Mouse (Mus musculus): ENCODE data around the gene Sult2b1. TPM values are rescaled to one million over a fixed set of nuclear protein-coding genes. Genes with fewer than 3 reads are reported as not detected.
A peak's percentile ranks its signal among the peaks of the same experiment; 100 is the strongest.

Gene Sult2b1
- polyA plus RNA-seq, 1 experiment from 2014 or later: 1.5 TPM

GRCm38 (mm10) chr7:45709677-45710355, 74.7 kb downstream of the Sult2b1 start:
- 74% methylated on average over 14 of the region's 14 CpGs for WGBS
- Histone ChIP-seq H3K36me3 (ENCODE audit: control insufficient read depth, insufficient read depth, low read length) (peaks cover 25% of the 10 kb centered on the region), H3K4me1 (ENCODE audit: control insufficient read depth, insufficient read depth, low read length) (peaks cover 56% of the 10 kb centered on the region), H3K9ac (ENCODE audit: low read length) (no peak overlapping the region), H3K9me3 (ENCODE audit: control insufficient read depth, low read length) (no peaks in the 10 kb centered on the region), H3K4me2 (no peak overlapping the region), H3K27me3 (ENCODE audit: control insufficient read depth, insufficient read depth, low read length) (no peaks in the 10 kb centered on the region), H3K27ac (ENCODE audit: low read depth, low read length) (peak overlapping the region; percentile 50), H3K4me3 (ENCODE audit: low read depth, low read length) (no peak overlapping the region)
- DNase-seq (ENCODE audit: low spot score, missing footprints) (no peak), ATAC-seq (ENCODE audit: low FRiP score) (no peak)

- peaks cover 52% of the 10 kb centered on the region for H3K4me1 ChIP-seq (ENCODE audit: control insufficient read depth, insufficient read depth, low read length)
These were observed 75.4 kb downstream of the Sult2b1 start for GRCm38 (mm10) chr7:45709036-45709435.

GRCm38 (mm10) chr7:45708221-45708761, 76.2 kb downstream of the Sult2b1 start:
- peak overlapping the region; percentile 98 for H3K4me2 ChIP-seq
- H3K27ac ChIP-seq (ENCODE audit: low read depth, low read length): no peak overlapping the region
- DNase-seq (ENCODE audit: low spot score, missing footprints): no peak
- 55% methylated on average over 13 of the region's 13 CpGs for WGBS
- no peak for ATAC-seq (ENCODE audit: low FRiP score)
- H3K27me3 ChIP-seq (ENCODE audit: control insufficient read depth, insufficient read depth, low read length): no peaks in the 10 kb centered on the region
- peaks cover 24% of the 10 kb centered on the region for H3K36me3 ChIP-seq (ENCODE audit: control insufficient read depth, insufficient read depth, low read length)
- H3K9ac ChIP-seq (ENCODE audit: low read length): peak overlapping the region; percentile 18; the same call in 1 of the 2 replicates
- H3K4me1 ChIP-seq (ENCODE audit: control insufficient read depth, insufficient read depth, low read length): peaks cover 58% of the 10 kb centered on the region
- H3K4me3 ChIP-seq (ENCODE audit: low read depth, low read length): no peak overlapping the region
- no peaks in the 10 kb centered on the region for H3K9me3 ChIP-seq (ENCODE audit: control insufficient read depth, low read length)

More at GRCm38 (mm10) chr7:45709036-45709435, 75.4 kb downstream of the Sult2b1 start:
- H3K9me3 ChIP-seq (ENCODE audit: control insufficient read depth, low read length): no peaks in the 10 kb centered on the region
- H3K4me3 ChIP-seq (ENCODE audit: low read depth, low read length): no peak overlapping the region
- H3K27ac ChIP-seq (ENCODE audit: low read depth, low read length): no peak overlapping the region
- peak; percentile 92 for DNase-seq (ENCODE audit: low spot score, missing footprints)
- H3K9ac ChIP-seq (ENCODE audit: low read length): no peak overlapping the region
- 34% methylated on average over 6 of the region's 6 CpGs for WGBS
- no peak overlapping the region for H3K4me2 ChIP-seq
- 0 out of 2 replicates have a peak, but pooled peaks have one; percentile 8 for ATAC-seq (ENCODE audit: low FRiP score)
- peaks cover 25% of the 10 kb centered on the region for H3K36me3 ChIP-seq (ENCODE audit: control insufficient read depth, insufficient read depth, low read length)
- no peaks in the 10 kb centered on the region for H3K27me3 ChIP-seq (ENCODE audit: control insufficient read depth, insufficient read depth, low read length)

GRCm38 (mm10) chr7:45707375-45707967, 77.0 kb downstream of the Sult2b1 start:
- H3K4me1 ChIP-seq (ENCODE audit: control insufficient read depth, insufficient read depth, low read length): peaks cover 59% of the 10 kb centered on the region
- H3K27me3 ChIP-seq (ENCODE audit: control insufficient read depth, insufficient read depth, low read length): no peaks in the 10 kb centered on the region
- H3K9ac ChIP-seq (ENCODE audit: low read length): no peak overlapping the region; the same call in 1 of the 2 replicates
- no peak overlapping the region for H3K27ac ChIP-seq (ENCODE audit: low read depth, low read length)
- WGBS: under 1% methylated on average over 27 of the region's 27 CpGs
- peak overlapping the region; percentile 98 for H3K4me2 ChIP-seq
- ATAC-seq (ENCODE audit: low FRiP score) (no peak), DNase-seq (ENCODE audit: low spot score, missing footprints) (peak; percentile 98)
- H3K36me3 ChIP-seq (ENCODE audit: control insufficient read depth, insufficient read depth, low read length): peaks cover 18% of the 10 kb centered on the region
- peak overlapping the region; percentile 52 for H3K4me3 ChIP-seq (ENCODE audit: low read depth, low read length)
- no peaks in the 10 kb centered on the region for H3K9me3 ChIP-seq (ENCODE audit: control insufficient read depth, low read length)

- under 1% methylated on average over 29 of the region's 45 CpGs for WGBS
- Histone ChIP-seq H3K4me2 (peak overlapping the region; percentile 98), H3K4me1 (ENCODE audit: control insufficient read depth, insufficient read depth, low read length) (peaks cover 59% of the 10 kb centered on the region), H3K9ac (ENCODE audit: low read length) (peak overlapping the region; percentile 76), H3K4me3 (ENCODE audit: low read depth, low read length) (peak overlapping the region; percentile 52), H3K27me3 (ENCODE audit: control insufficient read depth, insufficient read depth, low read length) (no peaks in the 10 kb centered on the region), H3K27ac (ENCODE audit: low read depth, low read length) (no peak overlapping the region), H3K9me3 (ENCODE audit: control insufficient read depth, low read length) (no peaks in the 10 kb centered on the region), H3K36me3 (ENCODE audit: control insufficient read depth, insufficient read depth, low read length) (peaks cover 14% of the 10 kb centered on the region)
- peak; percentile 2; the same call in 1 of the 2 replicates for ATAC-seq (ENCODE audit: low FRiP score)
- DNase-seq (ENCODE audit: low spot score, missing footprints): peak; percentile 97
These were observed 77.7 kb downstream of the Sult2b1 start for GRCm38 (mm10) chr7:45706721-45707241.

- peaks cover 63% of the 10 kb centered on the region for H3K4me1 ChIP-seq (ENCODE audit: control insufficient read depth, insufficient read depth, low read length)
- under 1% methylated on average over 7 of the region's 7 CpGs for WGBS
- H3K4me2 ChIP-seq: peak overlapping the region; percentile 98
- peak overlapping the region; percentile 52 for H3K4me3 ChIP-seq (ENCODE audit: low read depth, low read length)
- H3K27ac ChIP-seq (ENCODE audit: low read depth, low read length): no peak overlapping the region
- DNase-seq (ENCODE audit: low spot score, missing footprints) (peak; percentile 88), ATAC-seq (ENCODE audit: low FRiP score) (no peak)
- H3K9ac ChIP-seq (ENCODE audit: low read length): peak overlapping the region; percentile 41; the same call in 1 of the 2 replicates
- no peaks in the 10 kb centered on the region for H3K9me3 ChIP-seq (ENCODE audit: control insufficient read depth, low read length)
- peaks cover 5% of the 10 kb centered on the region; the same call in 1 of the 2 replicates for H3K36me3 ChIP-seq (ENCODE audit: control insufficient read depth, insufficient read depth, low read length)
- H3K27me3 ChIP-seq (ENCODE audit: control insufficient read depth, insufficient read depth, low read length): no peaks in the 10 kb centered on the region
These were observed 78.6 kb downstream of the Sult2b1 start for GRCm38 (mm10) chr7:45705873-45706281.

- Histone ChIP-seq H3K36me3 (ENCODE audit: control insufficient read depth, insufficient read depth, low read length) (peaks cover 2% of the 10 kb centered on the region; the same call in 1 of the 2 replicates), H3K9me3 (ENCODE audit: control insufficient read depth, low read length) (no peaks in the 10 kb centered on the region), H3K9ac (ENCODE audit: low read length) (peak overlapping the region; percentile 41), H3K27me3 (ENCODE audit: control insufficient read depth, insufficient read depth, low read length) (no peaks in the 10 kb centered on the region; the same call in 1 of the 2 replicates), H3K4me2 (peak overlapping the region; percentile 98), H3K27ac (ENCODE audit: low read depth, low read length) (no peak overlapping the region; the same call in 1 of the 2 replicates), H3K4me1 (ENCODE audit: control insufficient read depth, insufficient read depth, low read length) (peaks cover 65% of the 10 kb centered on the region), H3K4me3 (ENCODE audit: low read depth, low read length) (peak overlapping the region; percentile 52)
- ATAC-seq (ENCODE audit: low FRiP score) (peak; percentile 0; the same call in 1 of the 2 replicates), DNase-seq (ENCODE audit: low spot score, missing footprints) (no peak)
- under 1% methylated on average over 21 of the region's 21 CpGs for WGBS
These were observed 79.0 kb downstream of the Sult2b1 start for GRCm38 (mm10) chr7:45705443-45705864.

GRCm38 (mm10) chr7:45704730-45705442, 79.6 kb downstream of the Sult2b1 start, which contains the start of gene Dbp:
Dbp (plus strand) TSS chr7:45705088.
- ATAC-seq (ENCODE audit: low FRiP score) (peak; percentile 84), DNase-seq (ENCODE audit: low spot score, missing footprints) (peak; percentile 99)
- peak within 1 kb of the TSS; percentile 52 for H3K4me3 ChIP-seq (ENCODE audit: low read depth, low read length)
- peak within 1 kb of the TSS; percentile 73 for H3K27ac ChIP-seq (ENCODE audit: low read depth, low read length)
- H3K9ac ChIP-seq (ENCODE audit: low read length): peak within 1 kb of the TSS; percentile 54
- no peaks in the 10 kb centered on the region for H3K36me3 ChIP-seq (ENCODE audit: control insufficient read depth, insufficient read depth, low read length)
- peaks cover 5% of the 10 kb centered on the region for H3K27me3 ChIP-seq (ENCODE audit: control insufficient read depth, insufficient read depth, low read length)
- peak within 1 kb of the TSS; percentile 98 for H3K4me2 ChIP-seq
- no peaks in the 10 kb centered on the region for H3K9me3 ChIP-seq (ENCODE audit: control insufficient read depth, low read length)
- under 1% methylated on average over 36 of the region's 36 CpGs for WGBS
- peaks cover 70% of the 10 kb centered on the region for H3K4me1 ChIP-seq (ENCODE audit: control insufficient read depth, insufficient read depth, low read length)
